Mouse (Mus musculus): ENCODE results near the gene Aoc3. TPM values are rescaled to one million over a fixed set of nuclear protein-coding genes. Genes with fewer than 3 reads are reported as not detected.
"Not testable (repeated sequence)": the region's sequence is repeated elsewhere in the genome, so short reads cannot be mapped to it uniquely, and the experiment has no call there.

Aoc3 gene
- polyA plus RNA-seq, 1 experiment from 2014 or later = 0.06 TPM

- H3K36me3 ChIP-seq = no peaks in the 10 kb centered on the region
- WGBS = 56% methylated on average over 9 of the region's 9 CpGs
- H3K4me3 ChIP-seq = no peak overlapping the region
- peak overlapping the region; percentile 83; the same call in 1 of the 2 replicates for H3K27ac ChIP-seq
- H3K4me1 ChIP-seq = peaks cover 36% of the 10 kb centered on the region
- no peaks in the 10 kb centered on the region for H3K9me3 ChIP-seq
- DNase-seq (ENCODE audit: low spot score) = no peak
- no peaks in the 10 kb centered on the region for H3K27me3 ChIP-seq (ENCODE audit: insufficient read depth, poor library complexity, severe bottlenecking)
These were observed 29.4 kb downstream of the Aoc3 start for GRCm38 (mm10) chr11:101359776-101360175.

DNA sequence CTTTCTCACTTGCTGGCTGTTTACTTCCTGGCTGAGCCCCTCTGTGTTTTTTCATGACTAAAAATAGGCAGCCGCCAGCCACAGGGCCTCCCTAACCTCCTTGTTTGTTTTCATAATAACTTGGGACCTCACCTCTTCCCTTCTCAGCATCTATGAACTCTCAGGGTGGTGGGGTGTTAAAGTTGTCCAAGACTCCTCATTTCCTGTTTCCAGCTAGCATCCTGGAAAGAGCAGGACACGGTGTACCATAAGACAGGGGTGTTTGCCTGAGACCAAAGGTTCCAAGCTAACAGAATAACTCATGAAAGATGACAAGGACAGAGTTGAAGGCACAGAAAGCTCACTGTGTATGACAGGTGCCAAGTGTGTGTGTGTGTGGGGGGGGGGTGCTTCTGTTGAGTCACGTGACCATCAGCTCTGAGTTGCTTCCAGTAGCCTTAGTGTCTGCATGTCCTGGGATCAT lies 30.3 kb downstream of the Aoc3 start:
- peak overlapping the region; percentile 83 for H3K27ac ChIP-seq
- WGBS = 37% methylated on average over 3 of the region's 3 CpGs
- DNase-seq (ENCODE audit: low spot score) = no peak
- no peaks in the 10 kb centered on the region for H3K27me3 ChIP-seq (ENCODE audit: insufficient read depth, poor library complexity, severe bottlenecking)
- H3K4me1 ChIP-seq = peaks cover 39% of the 10 kb centered on the region
- no peaks in the 10 kb centered on the region for H3K36me3 ChIP-seq
- H3K9me3 ChIP-seq = no peaks in the 10 kb centered on the region
- no peak overlapping the region for H3K4me3 ChIP-seq

GRCm38 (mm10) chr11:101364531-101364931 lies 34.1 kb downstream of the Aoc3 start:
- Histone ChIP-seq H3K36me3 (no peaks in the 10 kb centered on the region), H3K27me3 (ENCODE audit: insufficient read depth, poor library complexity, severe bottlenecking) (peaks cover 7% of the 10 kb centered on the region; the same call in 1 of the 2 replicates), H3K4me1 (peaks cover 33% of the 10 kb centered on the region), H3K27ac (peak overlapping the region; percentile 42), H3K4me3 (no peak overlapping the region), H3K9me3 (no peaks in the 10 kb centered on the region)
- WGBS = 19% methylated on average over 5 of the region's 5 CpGs
- no peak for DNase-seq (ENCODE audit: low spot score)

DNA sequence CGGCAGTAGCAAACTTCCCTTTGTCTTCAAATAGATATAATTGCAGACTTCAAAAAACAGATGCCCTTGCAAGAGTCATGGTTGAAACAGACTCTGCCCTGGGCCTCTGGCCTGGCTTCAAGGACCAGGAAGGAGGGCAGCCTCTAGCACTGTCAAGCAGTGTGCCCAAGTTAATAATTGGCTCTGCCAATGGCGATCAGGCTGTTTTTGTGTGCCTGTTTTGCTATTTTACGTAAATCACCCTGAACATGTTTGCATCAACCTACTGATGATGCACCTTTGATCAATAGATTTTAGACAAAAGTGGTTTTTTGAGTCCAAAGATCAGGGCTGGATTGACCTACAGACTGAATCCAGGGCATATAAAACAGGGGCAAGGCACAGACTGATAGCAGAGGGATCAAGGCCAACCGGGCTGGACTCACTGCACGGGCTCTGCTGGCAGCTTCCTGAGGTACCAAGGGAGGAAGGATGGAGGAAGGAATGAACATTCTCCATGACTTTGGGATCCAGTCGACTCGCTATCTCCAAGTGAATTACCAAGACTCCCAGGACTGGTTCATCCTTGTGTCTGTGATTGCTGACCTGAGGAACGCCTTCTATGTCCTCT lies 37.0 kb downstream of the Aoc3 start, which contains the start of gene G6pc:
Gene G6pc, plus strand, starts transcription at position 236 of the 610 bp plus-strand sequence.
- Histone ChIP-seq H3K4me1 (peaks cover 9% of the 10 kb centered on the region), H3K36me3 (no peaks in the 10 kb centered on the region), H3K4me3 (no peak within 1 kb of the TSS), H3K9me3 (no peaks in the 10 kb centered on the region), H3K27ac (no peak within 1 kb of the TSS), H3K27me3 (ENCODE audit: insufficient read depth, poor library complexity, severe bottlenecking) (peaks cover 7% of the 10 kb centered on the region; the same call in 1 of the 2 replicates)
- WGBS = 84% methylated on average over 8 of the region's 8 CpGs
- no peak for DNase-seq (ENCODE audit: low spot score)

DNA sequence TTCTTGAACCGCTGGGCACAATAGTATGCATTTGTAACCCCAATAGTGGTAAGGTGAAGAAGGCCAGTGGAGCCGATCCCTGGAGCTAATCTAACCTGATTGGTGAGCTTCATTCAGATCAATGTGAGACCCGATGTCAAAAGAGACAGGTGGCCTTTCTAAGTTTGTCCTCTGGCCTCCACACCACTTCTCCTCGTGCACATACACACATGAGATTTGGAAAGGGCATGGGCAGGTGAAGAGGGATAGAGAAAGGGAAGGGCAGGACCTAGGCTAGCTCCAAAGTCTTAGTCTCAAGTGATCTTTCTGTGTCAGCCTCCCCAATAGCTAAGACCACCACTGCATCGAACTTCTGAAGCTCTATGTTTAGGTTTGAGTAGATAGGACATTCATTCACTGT lies 39.7 kb downstream of the Aoc3 start:
- H3K36me3 ChIP-seq = no peaks in the 10 kb centered on the region
- H3K27me3 ChIP-seq (ENCODE audit: insufficient read depth, poor library complexity, severe bottlenecking) = peaks cover 7% of the 10 kb centered on the region; the same call in 1 of the 2 replicates
- H3K9me3 ChIP-seq = no peaks in the 10 kb centered on the region
- no peaks in the 10 kb centered on the region for H3K4me1 ChIP-seq
- H3K4me3 ChIP-seq = no peak overlapping the region
- 73% methylated on average over 5 of the region's 5 CpGs for WGBS
- DNase-seq (ENCODE audit: low spot score) = no peak
- H3K27ac ChIP-seq = no peak overlapping the region

DNA sequence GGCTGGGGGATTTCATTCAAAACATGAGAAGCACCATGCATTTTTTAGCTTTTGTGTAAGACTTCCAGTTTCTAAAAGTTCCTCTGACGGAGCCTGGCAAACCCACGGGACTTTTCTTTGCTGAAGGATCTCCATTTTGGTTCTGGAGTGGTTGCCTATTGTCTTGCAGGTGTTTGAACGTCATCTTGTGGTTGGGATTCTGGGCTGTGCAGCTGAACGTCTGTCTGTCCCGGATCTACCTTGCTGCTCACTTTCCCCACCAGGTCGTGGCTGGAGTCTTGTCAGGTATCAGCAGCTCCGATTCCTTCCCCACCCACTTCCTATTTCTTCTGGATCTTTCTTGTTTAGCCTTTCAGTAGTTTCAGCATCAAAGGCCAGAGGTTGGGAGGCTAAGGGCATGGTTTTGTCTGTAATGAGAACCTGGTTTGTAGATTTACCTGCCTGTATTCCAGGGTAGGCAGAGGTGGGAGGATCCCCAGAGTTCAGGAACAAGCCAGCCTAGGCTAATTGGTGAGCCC lies 44.1 kb downstream of the Aoc3 start:
- Histone ChIP-seq H3K9me3 (no peaks in the 10 kb centered on the region), H3K27me3 (ENCODE audit: insufficient read depth, poor library complexity, severe bottlenecking) (no peaks in the 10 kb centered on the region; the same call in 1 of the 2 replicates), H3K27ac (no peak overlapping the region), H3K4me3 (no peak overlapping the region), H3K4me1 (no peaks in the 10 kb centered on the region), H3K36me3 (no peaks in the 10 kb centered on the region)
- DNase-seq (ENCODE audit: low spot score) = no peak
- WGBS = 73% methylated on average over 7 of the region's 7 CpGs

DNA sequence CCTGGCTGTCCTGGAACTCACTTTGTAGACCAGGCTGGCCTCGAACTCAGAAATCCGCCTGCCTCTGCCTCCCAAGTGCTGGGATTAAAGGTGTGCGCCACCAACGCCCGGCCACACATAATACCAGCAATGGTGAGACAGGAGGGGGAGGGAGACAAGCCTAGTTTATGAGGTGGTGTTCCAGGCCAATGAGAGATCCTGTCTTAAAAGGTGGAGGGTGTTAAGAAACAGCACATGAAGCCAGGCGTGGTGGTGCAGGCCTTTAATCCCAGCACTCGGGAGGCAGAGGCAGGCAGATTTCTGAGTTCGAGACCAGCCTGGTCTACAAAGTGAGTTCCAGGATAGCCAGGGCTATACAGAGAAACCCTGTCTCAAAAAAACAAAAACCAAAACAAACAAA lies 47.8 kb downstream of the Aoc3 start:
- H3K9me3 ChIP-seq; H3K27me3 ChIP-seq (ENCODE audit: insufficient read depth, poor library complexity, severe bottlenecking); H3K27ac ChIP-seq; H3K4me3 ChIP-seq; DNase-seq (ENCODE audit: low spot score); H3K36me3 ChIP-seq; H3K4me1 ChIP-seq: not testable (repeated sequence)
- WGBS = 89% methylated on average over 8 of the region's 8 CpGs

DNA sequence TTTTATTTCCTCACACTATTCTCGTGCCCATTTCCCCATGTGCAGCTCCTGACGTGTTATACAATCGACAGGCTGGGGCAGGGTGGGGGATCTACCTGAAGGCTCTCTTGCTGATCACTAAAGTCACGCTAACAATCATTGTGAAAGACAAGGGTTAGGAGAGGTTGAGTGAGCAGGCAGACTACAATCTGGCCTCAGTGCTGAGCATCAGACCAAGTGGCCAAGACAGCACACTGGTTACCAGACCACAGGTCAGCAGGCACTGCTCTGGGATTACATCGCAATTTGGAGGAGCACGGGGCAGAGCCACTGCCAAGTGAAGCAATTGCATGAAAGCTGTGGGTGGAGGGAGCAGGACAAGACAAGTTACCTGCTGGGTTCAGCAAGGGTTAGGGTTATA lies 48.5 kb downstream of the Aoc3 start:
- no peak for DNase-seq (ENCODE audit: low spot score)
- Histone ChIP-seq H3K4me1 (no peaks in the 10 kb centered on the region), H3K4me3 (no peak overlapping the region), H3K27ac (no peak overlapping the region), H3K36me3 (no peaks in the 10 kb centered on the region), H3K9me3 (no peaks in the 10 kb centered on the region), H3K27me3 (ENCODE audit: insufficient read depth, poor library complexity, severe bottlenecking) (no peaks in the 10 kb centered on the region; the same call in 1 of the 2 replicates)
- WGBS = 76% methylated on average over 6 of the region's 6 CpGs

- 29% methylated on average over 4 of the region's 4 CpGs for WGBS
- no peaks in the 10 kb centered on the region for H3K36me3 ChIP-seq
- H3K27me3 ChIP-seq (ENCODE audit: insufficient read depth, poor library complexity, severe bottlenecking) = no peaks in the 10 kb centered on the region; the same call in 1 of the 2 replicates
- H3K9me3 ChIP-seq = no peaks in the 10 kb centered on the region
- no peak overlapping the region for H3K4me3 ChIP-seq
- no peaks in the 10 kb centered on the region for H3K4me1 ChIP-seq
- no peak for DNase-seq (ENCODE audit: low spot score)
- H3K27ac ChIP-seq = no peak overlapping the region
These were observed 51.4 kb downstream of the Aoc3 start for GRCm38 (mm10) chr11:101381817-101382216.

Small RNAs within 50 kb of the gene (microRNA-seq; reads per million reads assigned to microRNA genes)
- not detected for gene Gm25593

Other genes starting within 250 kb of the Aoc3 start
- gene Coasy, start 248.0 kb upstream of the Aoc3 start, polyA plus RNA-seq (2016; fragmentation: Nextera tagmentation; extraction: Ambion mirVana) = 36.5 and 37.0 TPM in 2 replicates
- gene Mlx, start 243.3 kb upstream of the Aoc3 start, polyA plus RNA-seq (2016; fragmentation: Nextera tagmentation; extraction: Ambion mirVana) = 42.6 and 52.0 TPM in 2 replicates
- 29.6 and 40.8 TPM in 2 replicates for gene Psmc3ip, start 235.2 kb upstream of the Aoc3 start, polyA plus RNA-seq (2016; fragmentation: Nextera tagmentation; extraction: Ambion mirVana)
- gene Retreg3, start 210.7 kb upstream of the Aoc3 start, polyA plus RNA-seq (2016; fragmentation: Nextera tagmentation; extraction: Ambion mirVana) = 12.6 and 13.0 TPM in 2 replicates
- gene Tubg1, start 210.7 kb upstream of the Aoc3 start, polyA plus RNA-seq (2016; fragmentation: Nextera tagmentation; extraction: Ambion mirVana) = 103 and 110 TPM in 2 replicates
- gene Tubg2, start 174.7 kb upstream of the Aoc3 start, polyA plus RNA-seq (2016; fragmentation: Nextera tagmentation; extraction: Ambion mirVana) = 3.0 and 4.2 TPM in 2 replicates
- 0.39 and 0.44 TPM in 2 replicates for gene Cntnap1, start 160.1 kb upstream of the Aoc3 start, polyA plus RNA-seq (2016; fragmentation: Nextera tagmentation; extraction: Ambion mirVana)
- gene Plekhh3, start 159.3 kb upstream of the Aoc3 start, polyA plus RNA-seq (2016; fragmentation: Nextera tagmentation; extraction: Ambion mirVana) = 5.6 and 6.4 TPM in 2 replicates
- gene Ccr10, start 155.2 kb upstream of the Aoc3 start, polyA plus RNA-seq (2016; fragmentation: Nextera tagmentation; extraction: Ambion mirVana) = 0.16 and 0.19 TPM in 2 replicates
- gene Ezh1, start 104.1 kb upstream of the Aoc3 start, polyA plus RNA-seq (2016; fragmentation: Nextera tagmentation; extraction: Ambion mirVana) = 12.9 and 13.3 TPM in 2 replicates
- 166 and 202 TPM in 2 replicates for gene Ramp2, start 84.6 kb upstream of the Aoc3 start, polyA plus RNA-seq (2016; fragmentation: Nextera tagmentation; extraction: Ambion mirVana)
- 130 and 137 TPM in 2 replicates for gene Vps25, start 76.9 kb upstream of the Aoc3 start, polyA plus RNA-seq (2016; fragmentation: Nextera tagmentation; extraction: Ambion mirVana)
- 13.9 and 14.8 TPM in 2 replicates for gene Wnk4, start 70.0 kb upstream of the Aoc3 start, polyA plus RNA-seq (2016; fragmentation: Nextera tagmentation; extraction: Ambion mirVana)
- gene Cntd1, start 51.6 kb upstream of the Aoc3 start, polyA plus RNA-seq (2016; fragmentation: Nextera tagmentation; extraction: Ambion mirVana) = 0.79 and 1.6 TPM in 2 replicates
- 189 and 198 TPM in 2 replicates for gene Coa3, start 51.5 kb upstream of the Aoc3 start, polyA plus RNA-seq (2016; fragmentation: Nextera tagmentation; extraction: Ambion mirVana)
- gene Becn1, start 28.3 kb upstream of the Aoc3 start, polyA plus RNA-seq (2016; fragmentation: Nextera tagmentation; extraction: Ambion mirVana) = 148 and 165 TPM in 2 replicates
- 151 and 177 TPM in 2 replicates for gene Psme3, start 14.4 kb upstream of the Aoc3 start, polyA plus RNA-seq (2016; fragmentation: Nextera tagmentation; extraction: Ambion mirVana)
- 1.3 and 1.4 TPM in 2 replicates for gene Aoc2, start 5.5 kb upstream of the Aoc3 start, polyA plus RNA-seq (2016; fragmentation: Nextera tagmentation; extraction: Ambion mirVana)
- gene G6pc, start 37.0 kb downstream of the Aoc3 start, polyA plus RNA-seq (2016; fragmentation: Nextera tagmentation; extraction: Ambion mirVana) = not detected in 2 replicates
- 60.4 and 66.6 TPM in 2 replicates for gene Aarsd1, start 87.0 kb downstream of the Aoc3 start, polyA plus RNA-seq (2016; fragmentation: Nextera tagmentation; extraction: Ambion mirVana)
- gene Gm27029, start 94.2 kb downstream of the Aoc3 start, polyA plus RNA-seq (2016; fragmentation: Nextera tagmentation; extraction: Ambion mirVana) = 18.5 and 26.1 TPM in 2 replicates
- gene Rundc1, start 94.5 kb downstream of the Aoc3 start, polyA plus RNA-seq (2016; fragmentation: Nextera tagmentation; extraction: Ambion mirVana) = 16.1 and 18.3 TPM in 2 replicates
- gene Ptges3l, start 94.7 kb downstream of the Aoc3 start, polyA plus RNA-seq (2016; fragmentation: Nextera tagmentation; extraction: Ambion mirVana) = 57.6 and 95.1 TPM in 2 replicates
- 311 and 360 TPM in 2 replicates for gene Rpl27, start 111.7 kb downstream of the Aoc3 start, polyA plus RNA-seq (2016; fragmentation: Nextera tagmentation; extraction: Ambion mirVana)
- 9.4 and 9.8 TPM in 2 replicates for gene Ifi35, start 117.8 kb downstream of the Aoc3 start, polyA plus RNA-seq (2016; fragmentation: Nextera tagmentation; extraction: Ambion mirVana)
- gene Rnd2, start 134.4 kb downstream of the Aoc3 start, polyA plus RNA-seq (2016; fragmentation: Nextera tagmentation; extraction: Ambion mirVana) = 34.2 and 42.7 TPM in 2 replicates
- gene Vat1, start 135.6 kb downstream of the Aoc3 start, polyA plus RNA-seq (2016; fragmentation: Nextera tagmentation; extraction: Ambion mirVana) = 33.1 and 41.1 TPM in 2 replicates
- gene Brca1, start 221.3 kb downstream of the Aoc3 start, polyA plus RNA-seq (2016; fragmentation: Nextera tagmentation; extraction: Ambion mirVana) = 13.4 and 14.9 TPM in 2 replicates
- gene Nbr1, start 221.5 kb downstream of the Aoc3 start, polyA plus RNA-seq (2016; fragmentation: Nextera tagmentation; extraction: Ambion mirVana) = 54.1 and 64.6 TPM in 2 replicates

Data from heart, embryonic 10.5 days (tissue).